Mouse (Mus musculus) liver, postnatal 0 days (tissue): Measurements from ENCODE around the gene Cacna1a. TPM values are rescaled to one million over a fixed set of nuclear protein-coding genes. Genes with fewer than 3 reads are reported as not detected.
"Not testable (repeated sequence)": the region's sequence is repeated elsewhere in the genome, so short reads cannot be mapped to it uniquely, and the experiment has no call there.

Experiments
- ATAC-seq: fragments of 200-750 bp; cut with Nextera tagmentation; 2 replicates; pipeline ENCODE4 v1.8.0; 2017; ENCODE audit warnings: mild to moderate bottlenecking, moderate library complexity
- DNase-seq: peaks from one replicate; pipeline ENCODE4 v3.0.0-alpha.2; 2016
- H3K27ac ChIP-seq: fragments of 300-500 bp; sonication (generic); 2 replicates; pipeline ENCODE4 v1.5.1; 2014; ENCODE audit warnings: antibody characterized with exemption, moderate library complexity, mild to moderate bottlenecking, low read depth
- H3K27me3 ChIP-seq: fragments of 300-500 bp; sonication (generic); 2 replicates; pipeline ENCODE4 v1.6.1; 2014; ENCODE audit warnings: low read length, control low read depth, mixed read lengths; ENCODE audit not compliant: insufficient read depth
- H3K36me3 ChIP-seq: fragments of 300-500 bp; sonication (generic); replicated peaks from 2 replicates; pipeline ENCODE4 v1.6.1; 2014; ENCODE audit warnings: mild to moderate bottlenecking, control low read depth, low read length, moderate library complexity, mixed read lengths; ENCODE audit not compliant: insufficient read depth
- H3K4me1 ChIP-seq: fragments of 300-500 bp; sonication (generic); 2 replicates; pipeline ENCODE4 v1.6.1; 2014; ENCODE audit warnings: antibody characterized with exemption, mild to moderate bottlenecking, control low read depth; ENCODE audit not compliant: insufficient read depth
- H3K4me2 ChIP-seq: fragments of 300-500 bp; sonication (generic); 2 replicates; pipeline ENCODE4 v1.6.1; 2014; ENCODE audit warnings: low read depth, mild to moderate bottlenecking, low read length, moderate library complexity, mixed read lengths
- H3K4me3 ChIP-seq: fragments of 300-500 bp; sonication (generic); 2 replicates; pipeline ENCODE4 v1.5.1; 2014; ENCODE audit warnings: low read depth, low read length
- H3K9ac ChIP-seq: fragments of 300-500 bp; sonication (generic); replicated peaks from 2 replicates; pipeline ENCODE4 v1.6.1; 2014; ENCODE audit warnings: mild to moderate bottlenecking, moderate library complexity
- H3K9me3 ChIP-seq: fragments of 300-500 bp; sonication (generic); 2 replicates; pipeline ENCODE4 v1.6.1; 2016; ENCODE audit warnings: mild to moderate bottlenecking, control low read depth, low read length, mixed read lengths
- CTCF ChIP-seq: sonication (generic); IDR thresholded peaks from 2 replicates; pipeline ENCODE4 v1.5.1; 2016; ENCODE audit warnings: antibody characterized with exemption, low read depth
- EP300 ChIP-seq: IDR thresholded peaks from 2 replicates; pipeline ENCODE4 v1.6.1; 2016; ENCODE audit warnings: antibody characterized with exemption, low read depth, mild to moderate bottlenecking
- whole genome bisulfite sequencing: fragments of 180-500 bp; shearing (Covaris S2); extraction: QIAGEN DNeasy Blood & Tissue Kit; methylation state at CpG from one replicate; pipeline ENCODE4 v1.1.7; 2014; ENCODE audit not compliant: insufficient replicate concordance; 5-methylcytosine and 5-hydroxymethylcytosine counted together
- polyA plus RNA-seq: library from polyadenylated mRNA; unstranded; fragments of >200 nt; fragmentation: Nextera tagmentation; extraction: Ambion mirVana; gene quantifications from 2 replicates; pipeline ENCODE4 v1.2.1, GENCODE M21; 2015

Cacna1a gene
- polyA plus RNA-seq, 1 experiment from 2014 or later: 0.49 TPM

- no peak overlapping the region for H3K9ac ChIP-seq
- no peak overlapping the region for H3K27ac ChIP-seq
- WGBS: 30% methylated on average over 16 of the region's 16 CpGs
- H3K9me3 ChIP-seq: no peaks in the 10 kb centered on the region
- ATAC-seq (no peak), DNase-seq (no peak)
- H3K27me3 ChIP-seq: peaks cover 10% of the 10 kb centered on the region
- H3K4me3 ChIP-seq: no peak overlapping the region
- TF ChIP-seq CTCF (peak; percentile 68), EP300 (no peak)
- no peaks in the 10 kb centered on the region for H3K36me3 ChIP-seq
- H3K4me2 ChIP-seq: no peak overlapping the region
- H3K4me1 ChIP-seq: no peaks in the 10 kb centered on the region
These were observed 226.4 kb downstream of the Cacna1a start for GRCm38 (mm10) chr8:84614512-84615223.

GRCm38 (mm10) chr8:84615666-84616485 is 227.6 kb downstream of the Cacna1a start:
- WGBS: 50% methylated on average over 22 of the region's 22 CpGs

GRCm38 (mm10) chr8:84617005-84617404 is 228.8 kb downstream of the Cacna1a start:
- Histone ChIP-seq H3K9me3 (no peaks in the 10 kb centered on the region), H3K4me3 (no peak overlapping the region), H3K27me3 (peaks cover 10% of the 10 kb centered on the region), H3K9ac (no peak overlapping the region), H3K4me1 (no peaks in the 10 kb centered on the region), H3K36me3 (no peaks in the 10 kb centered on the region), H3K27ac (no peak overlapping the region), H3K4me2 (no peak overlapping the region)
- ATAC-seq (no peak), DNase-seq (no peak)
- no peak for TF ChIP-seq EP300
- TF ChIP-seq CTCF: no peak
- WGBS: 47% methylated on average over 22 of the region's 22 CpGs

More at GRCm38 (mm10) chr8:84615666-84616485, 227.6 kb downstream of the Cacna1a start:
- Histone ChIP-seq H3K27ac (no peak overlapping the region), H3K4me1 (no peaks in the 10 kb centered on the region), H3K4me3 (no peak overlapping the region), H3K36me3 (no peaks in the 10 kb centered on the region), H3K9me3 (no peaks in the 10 kb centered on the region), H3K4me2 (no peak overlapping the region), H3K9ac (no peak overlapping the region), H3K27me3 (peaks cover 10% of the 10 kb centered on the region)
- no peak for ATAC-seq
- TF ChIP-seq EP300 (no peak), CTCF (no peak)
- DNase-seq: no peak

GRCm38 (mm10) chr8:84621102-84621625 is 232.9 kb downstream of the Cacna1a start:
- Histone ChIP-seq H3K27me3 (peaks cover 10% of the 10 kb centered on the region), H3K9ac (no peak overlapping the region), H3K36me3 (no peaks in the 10 kb centered on the region), H3K4me2 (no peak overlapping the region), H3K9me3 (no peaks in the 10 kb centered on the region), H3K27ac (no peak overlapping the region), H3K4me1 (no peaks in the 10 kb centered on the region), H3K4me3 (no peak overlapping the region)
- 71% methylated on average over 8 of the region's 8 CpGs for WGBS
- TF ChIP-seq EP300 (no peak), CTCF (peak; percentile 36)
- no peak for DNase-seq
- ATAC-seq: no peak

- DNase-seq, H3K4me2 ChIP-seq: not testable (repeated sequence)
- WGBS: 72% methylated on average over 4 of the region's 4 CpGs
These were observed 235.2 kb downstream of the Cacna1a start for GRCm38 (mm10) chr8:84623425-84623824.

GRCm38 (mm10) chr8:84629586-84629985 is 241.3 kb downstream of the Cacna1a start:
- Histone ChIP-seq H3K36me3 (no peaks in the 10 kb centered on the region), H3K27ac (no peak overlapping the region), H3K4me1 (no peaks in the 10 kb centered on the region), H3K9ac (no peak overlapping the region), H3K9me3 (no peaks in the 10 kb centered on the region), H3K27me3 (no peaks in the 10 kb centered on the region), H3K4me3 (no peak overlapping the region), H3K4me2 (no peak overlapping the region)
- 65% methylated on average over 11 of the region's 11 CpGs for WGBS
- no peak for ATAC-seq
- TF ChIP-seq CTCF (no peak), EP300 (no peak)
- DNase-seq: no peak

More at GRCm38 (mm10) chr8:84623425-84623824, 235.2 kb downstream of the Cacna1a start:
- not testable (repeated sequence) for H3K27me3 ChIP-seq, H3K9ac ChIP-seq, H3K4me1 ChIP-seq, H3K36me3 ChIP-seq, H3K27ac ChIP-seq, H3K9me3 ChIP-seq, H3K4me3 ChIP-seq, ATAC-seq
